Mouse (Mus musculus): Measurements from ENCODE around the gene Kif9.

The Kif9 gene

GRCm38 (mm10) chr9:110476124-110477091 lies at the start of gene Kif9, which contains the start of gene Klhl18:
TSS of gene Kif9 (plus strand) at chr9:110476958.
TSS of gene Klhl18 (minus strand) at chr9:110476694.
- DNase-seq (ENCODE audit: low read depth): peak; percentile 97

- no peak for DNase-seq (ENCODE audit: low read depth)
Measured at GRCm38 (mm10) chr9:110431241-110431640, 45.5 kb upstream of the Kif9 start.

- DNase-seq (ENCODE audit: low read depth): no peak
Measured at GRCm38 (mm10) chr9:110433045-110433444, 43.7 kb upstream of the Kif9 start.

GRCm38 (mm10) chr9:110436041-110436440 lies 40.7 kb upstream of the Kif9 start:
- no peak for DNase-seq (ENCODE audit: low read depth)

- no peak for DNase-seq (ENCODE audit: low read depth)
Measured at GRCm38 (mm10) chr9:110440049-110440448, 36.7 kb upstream of the Kif9 start.

GRCm38 (mm10) chr9:110440559-110440958 lies 36.2 kb upstream of the Kif9 start:
- no peak for DNase-seq (ENCODE audit: low read depth)

- no peak for DNase-seq (ENCODE audit: low read depth)
Measured at GRCm38 (mm10) chr9:110448356-110448755, 28.4 kb upstream of the Kif9 start.

- peak; percentile 93 for DNase-seq (ENCODE audit: low read depth)
Measured at GRCm38 (mm10) chr9:110448857-110449617, 27.7 kb upstream of the Kif9 start.

GRCm38 (mm10) chr9:110452523-110452922 lies 24.2 kb upstream of the Kif9 start:
- no peak for DNase-seq (ENCODE audit: low read depth)

- no peak for DNase-seq (ENCODE audit: low read depth)
Measured at GRCm38 (mm10) chr9:110457926-110458325, 18.8 kb upstream of the Kif9 start.

- no peak for DNase-seq (ENCODE audit: low read depth)
Measured at GRCm38 (mm10) chr9:110459145-110459727, 17.5 kb upstream of the Kif9 start.

GRCm38 (mm10) chr9:110460884-110461815 lies 15.6 kb upstream of the Kif9 start:
- DNase-seq (ENCODE audit: low read depth): no peak

- DNase-seq (ENCODE audit: low read depth): no peak
Measured at GRCm38 (mm10) chr9:110462321-110462720, 14.4 kb upstream of the Kif9 start.

GRCm38 (mm10) chr9:110463983-110464591 lies 12.7 kb upstream of the Kif9 start:
- no peak for DNase-seq (ENCODE audit: low read depth)

- DNase-seq (ENCODE audit: low read depth): no peak
Measured at GRCm38 (mm10) chr9:110465336-110465735, 11.4 kb upstream of the Kif9 start.

GRCm38 (mm10) chr9:110466179-110466578 lies 10.6 kb upstream of the Kif9 start:
- DNase-seq (ENCODE audit: low read depth): peak; percentile 23

GRCm38 (mm10) chr9:110477951-110478350 lies 1.2 kb downstream of the Kif9 start:
- no peak for DNase-seq (ENCODE audit: low read depth)

- DNase-seq (ENCODE audit: low read depth): no peak
Measured at GRCm38 (mm10) chr9:110478639-110479038, 1.9 kb downstream of the Kif9 start.

GRCm38 (mm10) chr9:110488841-110489240 lies 12.1 kb downstream of the Kif9 start:
- no peak for DNase-seq (ENCODE audit: low read depth)

- DNase-seq (ENCODE audit: low read depth): peak; percentile 31
Measured at GRCm38 (mm10) chr9:110490913-110491312, 14.2 kb downstream of the Kif9 start.

GRCm38 (mm10) chr9:110525737-110526136 lies 49.0 kb downstream of the Kif9 start:
- no peak for DNase-seq (ENCODE audit: low read depth)
